Mouse (Mus musculus) layer of hippocampus, postnatal 10 days (tissue): ENCODE results near the gene Hist2h3b. TPM values are rescaled to one million over a fixed set of nuclear protein-coding genes. Genes with fewer than 3 reads are reported as not detected.
"Not testable (repeated sequence)": the region's sequence is repeated elsewhere in the genome, so short reads cannot be mapped to it uniquely, and the experiment has no call there.

Source experiments
- DNase-seq, 2 experiments: peaks; one replicate each; pipeline ENCODE4 v3.0.0; 2021; ENCODE audit warnings: low spot score in 2 of 2
- total RNA-seq, 2 experiments: library from RNA; stranded (reverse); gene quantifications; 2 replicates each; pipeline ENCODE4 v1.2.3; 2021

Hist2h3b gene
- total RNA-seq, 2 experiments from 2014 or later: 161 to 165 TPM

DNA sequence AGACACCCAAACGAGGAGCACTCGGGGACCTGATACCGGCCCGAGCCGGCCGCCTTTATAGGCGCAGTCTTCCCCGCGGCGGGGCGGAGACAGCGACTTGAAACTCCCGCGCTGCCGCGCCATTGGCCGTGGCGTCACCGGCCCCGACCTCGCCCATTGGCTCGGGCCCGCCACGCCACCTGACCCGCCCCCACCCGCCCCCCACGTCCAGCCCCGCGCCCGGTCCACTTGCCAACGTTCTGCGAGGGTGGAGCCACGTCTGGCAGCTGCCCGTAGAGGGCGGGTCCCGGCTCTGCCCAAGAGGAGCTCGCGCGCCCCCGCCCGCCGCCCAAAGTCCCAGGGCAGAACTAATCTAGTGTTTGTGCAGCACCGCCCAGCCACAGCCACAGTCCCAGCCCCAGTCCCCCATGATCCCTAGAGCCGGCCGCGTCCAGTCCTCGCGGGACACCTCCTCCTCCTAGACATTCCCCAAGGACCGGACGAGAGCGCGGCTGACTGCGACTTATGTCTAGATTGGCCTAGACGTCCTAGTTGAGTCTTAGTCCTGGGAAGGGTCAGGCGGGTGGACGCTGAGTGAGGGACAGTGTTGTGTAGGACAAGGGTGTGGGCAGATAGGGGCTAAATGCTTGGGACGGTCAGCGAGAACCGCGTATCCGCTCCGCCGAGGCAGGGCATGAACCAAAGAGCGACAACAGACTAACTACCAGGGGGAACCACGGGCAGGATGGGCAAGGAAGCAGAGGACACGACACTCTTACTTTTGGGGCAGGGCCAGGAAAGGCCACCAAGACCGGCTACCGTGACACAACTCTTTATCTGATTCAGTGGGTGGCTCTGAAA lies 29.3 kb upstream of the Hist2h3b start, which contains the start of gene Hist2h3c2:
Gene Hist2h3c2, minus strand, starts transcription at position 174 of the 840 bp plus-strand sequence.
- DNase-seq: peak; percentile 25 to 38

GRCm38 (mm10) chr3:96239949-96240798 lies 28.3 kb upstream of the Hist2h3b start, which contains the start of gene Hist2h2aa2:
Hist2h2aa2 (minus strand) TSS chr3:96240276.
- DNase-seq: peak; percentile 95 to 98

DNA sequence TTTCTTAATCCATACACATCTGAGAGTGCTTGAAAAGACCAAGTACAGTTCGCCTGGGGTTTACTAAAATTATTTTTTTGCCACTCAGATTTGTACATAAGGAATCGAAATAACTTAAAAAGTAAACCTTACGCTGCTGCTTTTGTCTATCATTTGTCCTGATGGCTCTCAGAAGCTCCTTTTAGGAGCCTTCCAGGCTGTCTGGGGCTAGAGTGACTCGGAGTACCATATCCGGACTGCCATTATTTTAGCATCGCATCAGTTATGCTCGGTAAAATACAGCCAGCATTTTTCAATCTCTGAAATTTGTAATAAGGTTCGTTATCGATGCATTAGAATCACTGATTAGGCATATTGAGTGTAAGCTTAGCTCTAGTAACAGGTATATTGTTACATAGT lies 27.7 kb upstream of the Hist2h3b start:
- no peak for DNase-seq

GRCm38 (mm10) chr3:96243921-96244572 lies 24.4 kb upstream of the Hist2h3b start:
- DNase-seq: no peak

DNA sequence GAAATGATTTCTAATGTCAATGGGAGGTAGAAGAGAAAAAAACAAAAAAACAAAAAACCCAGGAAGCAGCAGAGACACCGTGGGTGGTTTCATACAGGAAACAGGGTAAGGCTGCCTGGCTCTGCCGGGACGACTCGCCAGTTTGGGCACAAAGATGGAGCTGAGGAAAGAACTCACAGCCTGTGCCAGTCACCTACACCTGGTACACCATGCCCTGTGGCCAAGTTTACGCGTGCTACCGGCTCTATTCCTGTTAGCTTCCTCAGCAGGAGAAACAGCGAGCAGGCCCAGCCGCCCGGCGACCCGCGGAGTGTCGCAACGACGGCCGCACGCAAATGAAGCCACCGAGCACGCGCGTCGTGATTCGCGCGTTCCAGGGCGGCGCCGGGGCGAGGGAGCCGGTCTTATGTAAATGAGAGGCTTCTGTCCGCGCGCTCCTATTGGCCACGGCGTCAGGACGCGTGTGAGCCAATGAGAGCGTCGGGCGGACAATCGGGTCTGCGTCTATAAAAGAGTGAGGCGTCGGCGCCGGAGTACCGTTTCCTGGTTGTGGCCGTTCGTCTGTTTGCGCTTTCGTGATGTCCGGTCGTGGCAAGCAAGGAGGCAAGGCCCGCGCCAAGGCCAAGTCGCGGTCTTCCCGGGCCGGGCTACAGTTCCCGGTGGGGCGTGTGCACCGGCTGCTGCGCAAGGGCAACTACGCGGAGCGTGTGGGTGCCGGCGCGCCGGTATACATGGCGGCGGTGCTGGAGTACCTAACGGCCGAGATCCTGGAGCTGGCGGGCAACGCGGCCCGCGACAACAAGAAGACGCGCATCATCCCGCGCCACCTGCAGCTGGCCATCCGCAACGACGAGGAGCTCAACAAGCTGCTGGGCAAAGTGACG lies 23.2 kb upstream of the Hist2h3b start, which contains the start of gene Hist2h2aa1:
Gene Hist2h2aa1, plus strand, starts transcription at position 495 of the 884 bp plus-strand sequence.
- peak; percentile 82 to 87 for DNase-seq

DNA sequence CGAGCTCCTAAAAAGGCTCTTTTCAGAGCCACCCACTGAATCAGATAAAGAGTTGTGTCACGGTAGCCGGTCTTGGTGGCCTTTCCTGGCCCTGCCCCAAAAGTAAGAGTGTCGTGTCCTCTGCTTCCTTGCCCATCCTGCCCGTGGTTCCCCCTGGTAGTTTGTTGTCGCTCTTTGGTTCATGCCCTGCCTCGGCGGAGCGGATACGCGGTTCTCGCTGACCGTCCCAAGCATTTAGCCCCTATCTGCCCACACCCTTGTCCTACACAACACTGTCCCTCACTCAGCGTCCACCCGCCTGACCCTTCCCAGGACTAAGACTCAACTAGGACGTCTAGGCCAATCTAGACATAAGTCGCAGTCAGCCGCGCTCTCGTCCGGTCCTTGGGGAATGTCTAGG lies 22.4 kb upstream of the Hist2h3b start:
- not testable (repeated sequence) for DNase-seq

GRCm38 (mm10) chr3:96246427-96246856 lies 22.0 kb upstream of the Hist2h3b start, which contains the start of gene Hist2h3c1:
Hist2h3c1 (plus strand) TSS chr3:96246685.
- DNase-seq: not testable (repeated sequence)

GRCm38 (mm10) chr3:96247356-96248140 lies 20.9 kb upstream of the Hist2h3b start:
- DNase-seq: no peak

- DNase-seq: no peak
These were observed 20.1 kb upstream of the Hist2h3b start for GRCm38 (mm10) chr3:96248141-96249033.

DNA sequence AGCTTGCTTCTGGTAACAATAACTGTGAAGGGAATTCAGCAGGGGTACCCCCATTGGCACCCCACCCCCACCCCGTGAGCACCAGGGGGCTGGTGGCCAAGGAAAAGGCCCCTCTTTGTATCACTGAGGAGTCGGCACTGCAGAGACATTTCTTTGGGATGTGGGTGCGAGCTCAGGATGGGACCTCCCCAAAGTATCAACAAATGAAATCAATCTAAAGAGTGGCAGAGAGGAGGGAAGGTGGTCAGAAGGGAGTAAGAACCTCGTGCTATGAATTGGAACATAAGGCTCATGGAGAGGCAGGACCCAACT lies 19.5 kb upstream of the Hist2h3b start:
- DNase-seq: no peak

DNA sequence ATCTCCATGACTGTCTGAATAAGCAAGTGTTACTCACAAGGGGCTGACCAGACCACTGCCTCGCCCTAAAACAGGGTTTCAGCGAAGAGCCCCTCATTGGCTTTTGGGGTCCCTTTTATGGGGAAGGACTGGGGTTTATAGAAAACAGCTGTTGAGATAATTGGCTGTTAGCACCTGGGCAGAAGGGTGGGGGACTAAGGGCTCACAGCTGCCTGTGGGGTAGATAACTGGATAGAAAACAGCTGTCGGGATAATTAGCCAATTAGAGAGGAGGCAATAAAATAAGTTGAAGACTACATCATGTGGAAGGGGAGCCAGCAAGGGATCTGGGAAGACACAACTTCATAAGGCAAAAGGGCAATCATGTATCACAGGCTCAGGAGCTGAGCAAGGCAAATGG lies 17.6 kb upstream of the Hist2h3b start:
- no peak for DNase-seq

DNA sequence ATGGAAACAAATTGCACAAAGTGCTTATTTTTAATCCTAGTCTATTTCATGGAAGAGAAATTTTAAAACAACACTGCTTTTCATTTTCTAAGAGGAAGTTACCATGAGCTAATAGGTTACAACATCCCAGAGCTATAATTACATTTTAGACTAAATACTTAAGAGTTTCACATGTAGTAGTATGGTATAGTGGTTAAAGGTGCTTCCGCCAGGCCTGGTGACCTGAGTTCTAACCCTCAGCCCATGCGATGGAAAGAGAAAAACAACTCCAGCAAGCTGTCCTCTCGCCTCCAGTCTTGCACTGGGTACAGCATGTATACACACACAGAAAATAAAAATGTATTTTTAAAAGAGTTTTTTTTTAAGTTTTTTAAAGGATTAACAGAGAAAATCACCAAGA lies 16.7 kb upstream of the Hist2h3b start:
- DNase-seq: no peak

DNA sequence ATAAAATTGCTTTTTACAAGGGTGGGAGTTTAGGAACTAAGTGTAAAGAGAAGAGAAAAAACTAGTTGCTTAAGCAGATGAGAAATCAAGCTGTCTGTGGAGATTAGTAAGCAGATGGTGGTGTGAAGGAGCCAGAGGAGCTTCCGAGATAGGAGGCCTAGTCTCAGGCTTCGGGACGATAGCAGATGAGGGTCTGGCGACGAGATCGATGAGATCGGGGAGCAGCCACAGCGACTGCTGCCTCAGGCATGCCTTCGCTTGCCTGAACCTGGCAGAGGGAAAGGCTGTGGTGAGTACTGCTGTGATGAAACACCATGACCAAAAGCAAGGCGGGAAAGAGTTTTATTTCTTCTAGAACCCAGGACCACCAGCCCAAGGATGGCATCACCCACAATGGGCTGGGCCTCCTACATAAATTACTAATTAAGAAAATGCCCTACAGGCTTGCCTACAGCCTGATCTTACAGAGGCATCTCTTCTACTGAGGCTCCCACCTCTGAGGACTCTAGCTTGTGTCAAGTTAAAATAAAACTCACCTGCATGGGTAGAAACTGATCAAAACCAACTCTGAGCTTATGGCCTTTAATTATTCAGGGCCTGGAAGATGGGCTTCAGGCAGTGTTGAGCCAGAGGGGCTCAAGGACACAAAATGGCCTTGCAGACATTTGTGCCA lies 13.6 kb upstream of the Hist2h3b start:
- DNase-seq: peak in 1 of 2 experiments; percentile 26

- no peak for DNase-seq
These were observed 12.4 kb upstream of the Hist2h3b start for GRCm38 (mm10) chr3:96255926-96256593.

- no peak for DNase-seq
These were observed 11.3 kb upstream of the Hist2h3b start for GRCm38 (mm10) chr3:96257190-96257589.

DNA sequence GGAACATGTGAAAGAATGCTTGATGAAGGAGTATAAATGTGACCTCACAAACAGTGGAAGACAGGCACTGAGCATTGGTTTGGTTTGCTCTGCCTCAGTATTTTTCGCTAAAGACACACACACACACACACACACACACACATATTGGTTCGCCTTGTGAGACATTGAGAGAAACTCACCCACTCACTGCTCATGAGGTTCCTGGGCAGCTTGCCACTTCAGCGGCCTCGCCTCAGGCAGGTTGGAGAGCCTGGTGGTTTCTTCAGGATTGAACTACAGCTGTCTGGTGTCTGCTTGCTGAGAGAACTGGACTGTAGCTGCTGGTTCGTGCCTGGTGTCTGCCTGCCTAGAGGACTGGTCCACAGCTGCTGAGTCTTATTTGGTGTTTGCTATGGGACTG lies 8.2 kb upstream of the Hist2h3b start:
- no peak for DNase-seq

- no peak for DNase-seq
These were observed 6.8 kb upstream of the Hist2h3b start for GRCm38 (mm10) chr3:96261623-96262022.
